Mouse (Mus musculus) megakaryocyte, embryonic 14.5 days (primary cell): ENCODE results near the gene Uevld.

Source experiments
- FLI1 ChIP-seq: IDR thresholded peaks from 2 replicates; pipeline ENCODE4 v1.6.1; 2012; ENCODE audit warnings: low read length, inconsistent platforms, mixed read lengths
- GATA1 ChIP-seq: IDR thresholded peaks from 3 replicates; pipeline ENCODE4 v1.6.1; 2012; ENCODE audit warnings: mixed read lengths, low read length, inconsistent platforms, borderline replicate concordance

GRCm38 (mm10) chr7:46974648-46975047, 16.3 kb upstream of the Uevld start:
- no peak for TF ChIP-seq GATA1
- no peak for TF ChIP-seq FLI1
